Mouse (Mus musculus): ENCODE measurements at regions not wholly inside any gene's neighbourhood (a gene's known extent, or its start where the extent isn't known, plus 50 kb on each side); places are given as distances from the start of the nearest gene placed in this dataset.

DNA sequence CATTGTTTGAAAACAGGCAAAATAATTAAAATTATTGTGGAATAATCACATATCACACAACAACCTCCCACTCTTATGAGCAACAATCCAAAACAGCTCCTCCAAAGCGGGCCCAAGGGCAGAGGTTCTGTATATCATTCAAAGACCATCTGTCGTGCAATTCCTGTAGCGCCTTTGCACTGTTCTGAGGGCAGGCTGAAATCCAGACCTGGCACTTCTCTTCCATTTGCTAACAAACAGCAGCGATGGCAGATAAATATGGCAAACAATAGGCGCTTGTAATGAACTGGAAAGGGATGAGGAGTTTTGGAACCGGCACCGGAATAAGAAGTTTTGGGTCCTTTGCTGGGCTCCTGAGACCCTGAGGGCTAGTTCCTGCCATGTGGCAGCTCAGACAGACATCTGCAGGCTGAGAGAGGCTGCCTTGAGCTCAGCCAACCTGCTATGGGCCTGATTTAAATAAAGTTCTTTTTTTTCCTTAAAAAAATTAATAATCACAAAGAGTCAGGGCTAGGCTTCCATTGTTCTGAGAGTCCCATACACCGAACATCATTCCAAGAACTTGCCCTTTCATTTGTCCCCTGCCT is 172.0 kb downstream of the Faxc start:
- TF ChIP-seq CTCF (IDR thresholded peaks at IDR 0.05; ENCODE audit: low read depth) (no peak), EP300 (optimal IDR thresholded peaks at IDR 0.05) (no peak)
